In the genomic region with DNA sequence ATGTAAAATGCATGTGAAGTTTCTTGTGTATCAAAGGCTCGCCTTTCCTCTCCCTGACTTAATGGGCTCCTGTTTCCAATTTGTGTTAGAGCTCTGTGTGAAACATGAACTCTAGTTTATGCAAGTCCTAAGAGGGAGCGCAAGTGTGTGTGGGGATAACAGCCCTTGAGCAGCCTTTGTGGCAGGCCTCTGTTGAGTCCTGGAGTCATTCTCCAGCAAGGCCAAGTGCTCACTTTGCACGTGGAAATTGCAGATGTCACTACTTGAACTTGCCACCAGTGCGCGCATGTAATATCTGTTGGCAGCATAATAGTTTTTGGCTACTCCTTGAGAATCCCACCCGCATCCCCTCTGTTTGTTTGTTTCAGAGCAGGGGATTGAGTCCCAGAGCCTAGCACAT, we compare ENCODE assay signal across 23 mouse cellular contexts. TPM values are rescaled to one million over a fixed set of nuclear protein-coding genes. Genes with fewer than 3 reads are reported as not detected.
DNase-seq lines count a peak whose midpoint lies in the region; ATAC-seq and TF ChIP-seq lines count a peak whose summit lies in the region.
"Had no signal": no experiment of that assay in that cellular context is flagged by ENCODE, and none has a peak within 500 bp of the region (broad histone marks: within the 10 kb centered on the region; RNA-seq: fewer than 3 reads in every experiment).

No protein-coding gene starts in this region.

- 67% methylated on average over 6 of the region's 6 CpGs for WGBS in lung, embryonic 14.5 days
- 75% methylated on average over 6 of the region's 6 CpGs for WGBS in lung, adult 2 months
- 31% methylated on average over 6 of the region's 6 CpGs for WGBS in embryonic facial prominence, embryonic 15.5 days
- 17% methylated on average over 6 of the region's 6 CpGs for WGBS in limb, embryonic 14.5 days

- no peak for TF ChIP-seq CTCF in lung, embryonic 14.5 days (IDR thresholded peaks at IDR 0.05; ENCODE audit: low read depth)
- no peak for TF ChIP-seq CTCF in lung, adult 2 months (IDR thresholded peaks at IDR 0.05; ENCODE audit: insufficient read depth, low read length)

- no peaks in the 10 kb centered on the region for H3K27me3 ChIP-seq in lung, embryonic 14.5 days (ENCODE audit: insufficient read depth, low read length)
- H3K27me3 ChIP-seq in embryonic facial prominence, embryonic 15.5 days: no peaks in the 10 kb centered on the region
- no peaks in the 10 kb centered on the region for H3K27me3 ChIP-seq in limb, embryonic 14.5 days (ENCODE audit: control insufficient read depth, insufficient read depth, low read length)
- H3K27me3 ChIP-seq: forebrain, embryonic 12.5 days; midbrain, embryonic 12.5 days; neural tube, embryonic 12.5 days had no signal

- H3K36me3 ChIP-seq in lung, embryonic 14.5 days (ENCODE audit: insufficient read depth): no peaks in the 10 kb centered on the region
- no peaks in the 10 kb centered on the region for H3K36me3 ChIP-seq in embryonic facial prominence, embryonic 15.5 days
- no peaks in the 10 kb centered on the region for H3K36me3 ChIP-seq in limb, embryonic 14.5 days (ENCODE audit: control insufficient read depth, insufficient read depth, low read length)
- H3K36me3 ChIP-seq: G1E had no signal

- ATAC-seq in lung, embryonic 14.5 days (ENCODE audit: insufficient read depth): no peak
- no peak for ATAC-seq in embryonic facial prominence, embryonic 15.5 days (ENCODE audit: insufficient number of reproducible peaks, low FRiP score, low TSS enrichment, low read depth)
- peak; percentile 59; the same call in 1 of the 2 replicates for ATAC-seq in limb, embryonic 14.5 days (ENCODE audit: low FRiP score, low read depth)
- ATAC-seq: activated CD4-positive, CD25-positive, alpha-beta regulatory T cell, adult 4 months; lung, postnatal 0 days had no signal

- no peak overlapping the region for H3K4me3 ChIP-seq in lung, embryonic 14.5 days (ENCODE audit: low read depth, low read length)
- no peak overlapping the region for H3K4me3 ChIP-seq in lung, adult 2 months (replicated peaks; ENCODE audit: extremely low read depth, low read depth, low read length)
- H3K4me3 ChIP-seq in embryonic facial prominence, embryonic 15.5 days (replicated peaks): no peak overlapping the region
- no peak overlapping the region for H3K4me3 ChIP-seq in limb, embryonic 14.5 days (replicated peaks; ENCODE audit: low read length)
- H3K4me3 ChIP-seq: forebrain, embryonic 12.5 days; midbrain, embryonic 12.5 days; neural tube, embryonic 12.5 days had no signal

- no peak overlapping the region for H3K9ac ChIP-seq in lung, embryonic 14.5 days
- no peak overlapping the region for H3K9ac ChIP-seq in embryonic facial prominence, embryonic 15.5 days
- H3K9ac ChIP-seq in limb, embryonic 14.5 days (ENCODE audit: low read depth, low read length, severe bottlenecking): no peak overlapping the region
- H3K9ac ChIP-seq: forebrain, embryonic 12.5 days; hindbrain, embryonic 14.5 days; liver, embryonic 14.5 days; midbrain, embryonic 12.5 days; neural tube, embryonic 12.5 days had no signal

- H3K4me1 ChIP-seq in lung, embryonic 14.5 days (ENCODE audit: insufficient read depth): peaks cover 5% of the 10 kb centered on the region; the same call in 1 of the 2 replicates
- peaks cover 2% of the 10 kb centered on the region; the same call in 1 of the 2 replicates for H3K4me1 ChIP-seq in lung, adult 2 months (ENCODE audit: control insufficient read depth, insufficient read depth, low read length)
- peaks cover 32% of the 10 kb centered on the region for H3K4me1 ChIP-seq in embryonic facial prominence, embryonic 15.5 days
- H3K4me1 ChIP-seq in limb, embryonic 14.5 days (ENCODE audit: control insufficient read depth, insufficient read depth, low read length): peaks cover 29% of the 10 kb centered on the region

- H3K9me3 ChIP-seq in lung, embryonic 14.5 days (ENCODE audit: low read depth, low read length): no peaks in the 10 kb centered on the region
- no peaks in the 10 kb centered on the region for H3K9me3 ChIP-seq in embryonic facial prominence, embryonic 15.5 days (replicated peaks)
- no peaks in the 10 kb centered on the region for H3K9me3 ChIP-seq in limb, embryonic 14.5 days (ENCODE audit: control insufficient read depth, low read length)
- H3K9me3 ChIP-seq: forebrain, embryonic 12.5 days; G1E; midbrain, embryonic 12.5 days; neural tube, embryonic 12.5 days had no signal

- TF ChIP-seq POLR2A in lung, adult 2 months (IDR thresholded peaks at IDR 0.05; ENCODE audit: borderline replicate concordance, extremely low read depth, low read depth, low read length): no peak
- TF ChIP-seq POLR2A in limb, embryonic 14.5 days (IDR thresholded peaks at IDR 0.05; ENCODE audit: borderline replicate concordance, extremely low read depth, insufficient read depth, insufficient read length): no peak

- no peak overlapping the region for H3K4me2 ChIP-seq in lung, embryonic 14.5 days
- H3K4me2 ChIP-seq in embryonic facial prominence, embryonic 15.5 days (replicated peaks): no peak overlapping the region
- H3K4me2 ChIP-seq in limb, embryonic 14.5 days (replicated peaks; ENCODE audit: low read depth, low read length, severe bottlenecking): no peak overlapping the region
- H3K4me2 ChIP-seq: forebrain, embryonic 12.5 days; hindbrain, embryonic 14.5 days; midbrain, embryonic 12.5 days; neural tube, embryonic 12.5 days had no signal

- intact Hi-C loops in left cerebral cortex, postnatal 36 days (cut with DNase I): no loop called here

- peak; percentile 40 for DNase-seq in heart, adult 11 months
- DNase-seq in heart, postnatal 4 days: no peak
- DNase-seq in lung, embryonic 14.5 days: no peak
- DNase-seq in lung, adult 2 months: no peak
- DNase-seq in limb, embryonic 14.5 days (ENCODE audit: low spot score): peak; percentile 69
- DNase-seq in frontal cortex, postnatal 10 days (ENCODE audit: low spot score in 2 of 2): no peak
- DNase-seq in left cerebral cortex, postnatal 36 days (ENCODE audit: low spot score in 2 of 2): no peak
- DNase-seq: adrenal gland, postnatal 14 days; cerebellum, adult 11-12 months; cerebellum, postnatal 25 days; gastrocnemius, postnatal 25 days; kidney, adult 11 months; kidney, postnatal 36 days; thymus, postnatal 14 days had no signal

- H3K27ac ChIP-seq in lung, embryonic 14.5 days (ENCODE audit: low read depth): 0 out of 2 replicates have a peak overlapping the region, but pooled peaks have one; percentile 12
- peak overlapping the region; percentile 69 for H3K27ac ChIP-seq in embryonic facial prominence, embryonic 15.5 days (replicated peaks)
- peak overlapping the region; percentile 52; the same call in 1 of the 2 replicates for H3K27ac ChIP-seq in limb, embryonic 14.5 days (replicated peaks; ENCODE audit: low read depth, low read length)
- H3K27ac ChIP-seq: forebrain, embryonic 12.5 days; hindbrain, embryonic 14.5 days; liver, embryonic 14.5 days; midbrain, embryonic 12.5 days; neural tube, embryonic 12.5 days had no signal

RNA-seq across cellular contexts. Expression of a gene that starts 28.1 kb away (rescaled TPM):
- 10 to 100 TPM; 23.9 to 24.5 TPM for total RNA-seq in heart, postnatal 4 days (2021)
- 12.8 and 16.1 TPM in 2 replicates for polyA plus RNA-seq in lung, embryonic 14.5 days (2014; fragmentation: Nextera tagmentation; extraction: Ambion mirVana)
- 3.8 and 7.5 TPM in 2 replicates for polyA plus RNA-seq in lung, adult 2 months (2012; rRNA removed)
- 7.2 and 7.9 TPM in 2 replicates for polyA plus RNA-seq in embryonic facial prominence, embryonic 15.5 days (2015; fragmentation: Nextera tagmentation; extraction: Ambion mirVana)
- 6.0 and 7.5 TPM in 2 replicates for polyA plus RNA-seq in limb, embryonic 14.5 days (2012; rRNA removed)
- 9.6 and 11.0 TPM in 2 replicates for polyA plus RNA-seq in limb, embryonic 14.5 days (2014; fragmentation: Nextera tagmentation; extraction: Ambion mirVana)
- 10 to 100 TPM; 12.6 to 16.0 TPM for total RNA-seq in left cerebral cortex, postnatal 36 days (2021)
- polyA plus RNA-seq: G1E had no signal

Comparison
In these comparisons a context has a peak if more than half of its experiments do, and no peak if none do; other contexts are left out.
1. DNase-seq: peak in heart, adult 11 months (single experiment) and limb, embryonic 14.5 days (single experiment); none in heart, postnatal 4 days (single experiment), lung, embryonic 14.5 days (single experiment), lung, adult 2 months (single experiment), frontal cortex, postnatal 10 days (0 of 2) and left cerebral cortex, postnatal 36 days (0 of 2).
2. H3K27ac ChIP-seq: peak in every context shown above with its lines; median percentile 69 in embryonic facial prominence, embryonic 15.5 days; 52 in limb, embryonic 14.5 days; 12 in lung, embryonic 14.5 days.